24 mouse cellular contexts compared by ENCODE assay signal in the genomic region with DNA sequence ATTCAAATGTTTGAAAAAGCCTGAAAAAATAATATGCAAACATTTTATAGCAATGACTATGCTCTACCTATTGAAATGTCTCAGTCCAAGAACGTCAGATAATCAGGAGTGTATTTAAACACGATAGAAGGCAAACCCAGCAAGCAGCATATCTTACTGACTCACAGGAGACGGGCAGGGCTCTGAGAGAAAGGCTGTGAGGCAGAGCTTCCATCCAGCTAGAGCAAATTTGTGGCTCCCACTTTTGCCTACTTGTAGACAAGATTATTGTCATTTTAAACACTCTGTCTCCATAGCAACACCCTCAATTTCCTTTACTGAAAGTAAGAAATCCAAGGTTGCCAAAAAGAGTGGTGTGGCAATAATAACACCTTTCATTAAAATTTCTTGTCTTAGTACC.
"Had no signal": no experiment of that assay in that cellular context is flagged by ENCODE, and none has a peak within 500 bp of the region (broad histone marks: within the 10 kb centered on the region; RNA-seq: fewer than 3 reads in every experiment).

No protein-coding gene starts in this region.

- H3K4me2 ChIP-seq: heart, embryonic 11.5 days; heart, embryonic 13.5 days; heart, embryonic 15.5 days; hindbrain, embryonic 13.5 days; hindbrain, embryonic 15.5 days; limb, embryonic 12.5 days; liver, embryonic 11.5 days; liver, embryonic 13.5 days had no signal

- ATAC-seq: hindbrain, postnatal 0 days; intestine, postnatal 0 days had no signal

- H3K9ac ChIP-seq: heart, embryonic 13.5 days; heart, embryonic 15.5 days; hindbrain, embryonic 13.5 days; hindbrain, embryonic 15.5 days; limb, embryonic 12.5 days; liver, embryonic 13.5 days had no signal

- H3K27me3 ChIP-seq: heart, embryonic 13.5 days; heart, embryonic 15.5 days; hindbrain, embryonic 13.5 days; hindbrain, embryonic 15.5 days; limb, embryonic 12.5 days; liver, embryonic 13.5 days had no signal

- H3K4me1 ChIP-seq: heart, embryonic 15.5 days; limb, embryonic 10.5 days; liver, embryonic 13.5 days had no signal

- H3K36me3 ChIP-seq: heart, embryonic 13.5 days; heart, embryonic 15.5 days; hindbrain, embryonic 13.5 days; hindbrain, embryonic 15.5 days; limb, embryonic 10.5 days; limb, embryonic 12.5 days; liver, embryonic 13.5 days had no signal

- H3K9me3 ChIP-seq: heart, embryonic 13.5 days; heart, embryonic 15.5 days; hindbrain, embryonic 13.5 days; hindbrain, embryonic 15.5 days; limb, embryonic 10.5 days; limb, embryonic 12.5 days; liver, embryonic 13.5 days had no signal

- DNase-seq: gastrocnemius, postnatal 14 days; gastrocnemius, postnatal 36 days; heart, adult 11 months; heart, adult 2 months; heart, postnatal 14 days; heart, postnatal 36 days; kidney, adult 18-20 months; kidney, adult 8-10 months; kidney, postnatal 10 days; kidney, postnatal 25 days; kidney, postnatal 4 days; liver; liver, embryonic 13.5 days had no signal

- H3K4me3 ChIP-seq: heart, adult 2 months; heart, embryonic 13.5 days; heart, embryonic 15.5 days; hindbrain, embryonic 13.5 days; hindbrain, embryonic 15.5 days; layer of hippocampus, adult 2 months; limb, embryonic 10.5 days; limb, embryonic 12.5 days; liver, embryonic 13.5 days had no signal

- H3K27ac ChIP-seq: heart, adult 2 months; heart, embryonic 13.5 days; heart, embryonic 15.5 days; hindbrain, embryonic 13.5 days; hindbrain, embryonic 15.5 days; hindbrain, postnatal 0 days; layer of hippocampus, adult 2 months; limb, embryonic 10.5 days; limb, embryonic 12.5 days; liver, embryonic 13.5 days had no signal
